Mouse (Mus musculus) embryonic fibroblast, embryonic 13.5 days (primary cell): ENCODE measurements at regions not wholly inside any gene's neighbourhood (a gene's known extent, or its start where the extent isn't known, plus 50 kb on each side); places are given as distances from the start of the nearest gene placed in this dataset.

Experiments
- H3K27ac ChIP-seq: 2 replicates; pipeline ENCODE4 v1.5.1; 2012; ENCODE audit warnings: low read length, control low read depth, inconsistent platforms; ENCODE audit not compliant: insufficient read depth
- H3K4me1 ChIP-seq: 2 replicates; pipeline ENCODE4 v1.6.1; 2011; ENCODE audit warnings: low read length; ENCODE audit not compliant: control insufficient read depth, insufficient read depth
- H3K4me3 ChIP-seq: 2 replicates; pipeline ENCODE4 v1.5.1; 2011; ENCODE audit warnings: mild to moderate bottlenecking, control low read depth, low read length; ENCODE audit not compliant: insufficient read depth
- CTCF ChIP-seq: IDR thresholded peaks from 2 replicates; pipeline ENCODE4 v1.5.1; 2011; ENCODE audit warnings: mild to moderate bottlenecking, control low read depth, low read length, moderate library complexity, borderline replicate concordance; ENCODE audit not compliant: insufficient read depth
- POLR2A ChIP-seq: IDR thresholded peaks from 2 replicates; pipeline ENCODE4 v1.6.1; 2011; ENCODE audit warnings: low read depth, mild to moderate bottlenecking, control low read depth, low read length, moderate library complexity

GRCm38 (mm10) chr12:106839618-106840017, 648.8 kb upstream of the 3110018I06Rik start:
- Histone ChIP-seq H3K4me1 (no peaks in the 10 kb centered on the region), H3K27ac (no peak overlapping the region), H3K4me3 (no peak overlapping the region)
- TF ChIP-seq POLR2A (no peak), CTCF (no peak)

- no peak for TF ChIP-seq POLR2A
- TF ChIP-seq CTCF, result no peak
- no peak overlapping the region for H3K27ac ChIP-seq
- H3K4me1 ChIP-seq, result no peaks in the 10 kb centered on the region
- no peak overlapping the region for H3K4me3 ChIP-seq
These were observed 648.2 kb upstream of the 3110018I06Rik start for GRCm38 (mm10) chr12:106840150-106840651.

GRCm38 (mm10) chr12:106841996-106842395, 646.4 kb upstream of the 3110018I06Rik start:
- no peak overlapping the region for H3K4me3 ChIP-seq
- no peak for TF ChIP-seq POLR2A
- TF ChIP-seq CTCF, result no peak
- H3K27ac ChIP-seq, result no peak overlapping the region
- H3K4me1 ChIP-seq, result no peaks in the 10 kb centered on the region

GRCm38 (mm10) chr12:106842396-106842795, 646.0 kb upstream of the 3110018I06Rik start:
- H3K27ac ChIP-seq, result no peak overlapping the region
- no peak for TF ChIP-seq CTCF
- no peak for TF ChIP-seq POLR2A
- H3K4me3 ChIP-seq, result no peak overlapping the region
- H3K4me1 ChIP-seq, result no peaks in the 10 kb centered on the region

- no peaks in the 10 kb centered on the region; the same call in 1 of the 2 replicates for H3K4me1 ChIP-seq
- TF ChIP-seq CTCF (no peak), POLR2A (no peak)
- no peak overlapping the region for H3K27ac ChIP-seq
- H3K4me3 ChIP-seq, result no peak overlapping the region
These were observed 636.8 kb upstream of the 3110018I06Rik start for GRCm38 (mm10) chr12:106851666-106852065.

DNA sequence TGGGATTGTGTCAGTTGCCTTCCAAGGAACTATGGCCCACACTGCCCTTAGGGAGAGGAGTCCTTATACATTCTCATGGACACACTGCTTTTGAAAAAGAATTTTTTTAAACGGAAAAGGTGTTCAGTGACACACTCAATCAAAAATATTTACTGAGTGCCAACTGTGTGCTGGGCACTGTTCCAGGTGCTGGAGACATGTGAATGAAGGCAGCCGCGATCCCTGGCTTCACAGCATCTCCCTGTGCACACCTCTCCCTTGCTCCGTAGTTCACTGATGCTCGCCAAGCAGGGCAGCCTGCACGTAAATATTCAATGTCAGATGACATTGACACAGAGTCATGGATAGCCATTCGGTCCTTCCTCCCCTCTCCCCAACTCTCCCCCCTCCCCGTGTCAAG, 635.7 kb upstream of the 3110018I06Rik start:
- no peak overlapping the region for H3K27ac ChIP-seq
- H3K4me3 ChIP-seq, result no peak overlapping the region
- no peaks in the 10 kb centered on the region; the same call in 1 of the 2 replicates for H3K4me1 ChIP-seq
- TF ChIP-seq POLR2A (no peak), CTCF (no peak)

DNA sequence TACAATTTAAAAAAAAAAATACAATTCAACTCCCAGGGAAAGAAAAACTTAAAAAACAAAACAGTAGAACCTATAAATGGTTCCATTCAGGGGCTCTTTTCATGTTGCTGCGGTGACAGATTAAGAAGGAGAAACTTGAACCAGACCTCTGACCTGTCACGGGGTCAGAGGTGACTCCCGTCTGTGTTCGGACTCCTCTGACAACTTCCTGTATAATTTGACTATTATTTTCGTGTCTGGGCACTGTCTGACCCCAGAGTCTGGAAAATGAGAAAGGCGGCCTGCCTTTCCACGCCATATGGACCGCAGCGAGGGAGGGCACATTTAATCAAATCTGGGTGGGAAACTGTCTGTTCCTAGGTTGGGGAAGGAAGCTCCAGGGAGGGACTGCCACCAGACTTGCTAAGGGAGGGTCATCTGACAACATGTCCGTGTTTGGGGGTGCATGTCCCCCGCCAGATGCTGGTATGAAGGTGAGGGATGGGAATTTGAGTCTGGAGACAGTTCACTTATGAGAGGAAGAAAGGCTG, 634.7 kb upstream of the 3110018I06Rik start:
- Histone ChIP-seq H3K4me1 (no peaks in the 10 kb centered on the region; the same call in 1 of the 2 replicates), H3K4me3 (no peak overlapping the region), H3K27ac (no peak overlapping the region)
- TF ChIP-seq POLR2A (no peak), CTCF (no peak)

- Histone ChIP-seq H3K27ac (no peak overlapping the region), H3K4me1 (no peaks in the 10 kb centered on the region; the same call in 1 of the 2 replicates), H3K4me3 (no peak overlapping the region)
- no peak for TF ChIP-seq POLR2A
- no peak for TF ChIP-seq CTCF
These were observed 632.9 kb upstream of the 3110018I06Rik start for GRCm38 (mm10) chr12:106855520-106855919.

- TF ChIP-seq POLR2A, result no peak
- TF ChIP-seq CTCF, result no peak
- H3K4me3 ChIP-seq, result no peak overlapping the region
- no peak overlapping the region for H3K27ac ChIP-seq
- no peaks in the 10 kb centered on the region for H3K4me1 ChIP-seq
These were observed 626.8 kb upstream of the 3110018I06Rik start for GRCm38 (mm10) chr12:106861638-106862037.

GRCm38 (mm10) chr12:106864076-106864475, 624.4 kb upstream of the 3110018I06Rik start:
- H3K4me3 ChIP-seq, result no peak overlapping the region
- H3K4me1 ChIP-seq, result no peaks in the 10 kb centered on the region
- TF ChIP-seq CTCF, result no peak
- no peak for TF ChIP-seq POLR2A
- H3K27ac ChIP-seq, result no peak overlapping the region
